In genomic region chr15:97236943-97237342, GRCm38 (mm10) we compare ENCODE assay signal across 8 mouse cellular contexts. TPM values are rescaled to one million over a fixed set of nuclear protein-coding genes. Genes with fewer than 3 reads are reported as not detected.
A peak's percentile ranks its signal among the peaks of the same experiment; 100 is the strongest.
DNase-seq lines count a peak whose midpoint lies in the region; ATAC-seq lines count a peak whose summit lies in the region.
"Had no signal": no experiment of that assay in that cellular context is flagged by ENCODE, and none has a peak within 500 bp of the region (broad histone marks: within the 10 kb centered on the region; RNA-seq: fewer than 3 reads in every experiment).

No protein-coding gene starts in this region.

- H3K9me3 ChIP-seq in midbrain, embryonic 10.5 days (replicated peaks), result peaks cover 4% of the 10 kb centered on the region; the same call in 1 of the 2 replicates
- H3K9me3 ChIP-seq in midbrain, embryonic 15.5 days, result no peaks in the 10 kb centered on the region

- H3K36me3 ChIP-seq in midbrain, embryonic 10.5 days, result no peaks in the 10 kb centered on the region
- no peaks in the 10 kb centered on the region for H3K36me3 ChIP-seq in midbrain, embryonic 15.5 days (replicated peaks)

- H3K27me3 ChIP-seq in midbrain, embryonic 10.5 days (ENCODE audit: low read depth, poor library complexity, severe bottlenecking), result no peaks in the 10 kb centered on the region
- H3K27me3 ChIP-seq in midbrain, embryonic 15.5 days (replicated peaks), result no peaks in the 10 kb centered on the region

- ATAC-seq in midbrain, embryonic 15.5 days (replicated peaks), result no peak
- peak; percentile 86 for ATAC-seq in megakaryocyte progenitor cell, adult 5-6 weeks (replicated peaks; ENCODE audit: poor library complexity)

- no peak overlapping the region for H3K27ac ChIP-seq in midbrain, embryonic 10.5 days (replicated peaks)
- no peak overlapping the region for H3K27ac ChIP-seq in midbrain, embryonic 15.5 days

- H3K9ac ChIP-seq in midbrain, embryonic 15.5 days, result no peak overlapping the region

- no peak overlapping the region for H3K4me3 ChIP-seq in midbrain, embryonic 10.5 days
- no peak overlapping the region for H3K4me3 ChIP-seq in midbrain, embryonic 15.5 days
- H3K4me3 ChIP-seq: megakaryocyte, embryonic 14.5 days had no signal

- 55% methylated on average over 9 of the region's 9 CpGs for WGBS in midbrain, embryonic 10.5 days
- WGBS in midbrain, embryonic 15.5 days, result 54% methylated on average over 9 of the region's 9 CpGs

- H3K4me2 ChIP-seq in midbrain, embryonic 15.5 days, result no peak overlapping the region

- no peaks in the 10 kb centered on the region for H3K4me1 ChIP-seq in midbrain, embryonic 10.5 days
- no peaks in the 10 kb centered on the region for H3K4me1 ChIP-seq in midbrain, embryonic 15.5 days

- DNase-seq in midbrain, embryonic 10.5 days (ENCODE audit: low spot score), result peak; percentile 21
- peak; percentile 51 for DNase-seq in NIH3T3 (ENCODE audit: low read depth)
- DNase-seq in embryo, embryonic 11 days, result peak; percentile 24
- DNase-seq in layer of hippocampus, postnatal 14 days (ENCODE audit: low spot score in 2 of 2), result no peak
- DNase-seq in cerebellum, adult 18-20 months, result no peak

RNA-seq across cellular contexts. Expression of gene Pced1b, which starts 10.0 kb away (rescaled TPM):
- polyA plus RNA-seq in midbrain, embryonic 10.5 days (2016; fragmentation: Nextera tagmentation; extraction: Ambion mirVana), result 4.6 and 4.9 TPM in 2 replicates
- 5.7 and 6.2 TPM in 2 replicates for polyA plus RNA-seq in midbrain, embryonic 15.5 days (2015; fragmentation: Nextera tagmentation; extraction: Ambion mirVana)
- 26.3 and 26.9 TPM in 2 replicates for total RNA-seq in megakaryocyte progenitor cell, adult 5-6 weeks (2015)
- total RNA-seq in megakaryocyte progenitor cell, adult 5-6 weeks (2017), result 6.7 and 7.9 TPM in 2 replicates
- 1 to 10 TPM; 7.7 to 8.1 TPM for total RNA-seq in layer of hippocampus, postnatal 14 days (2021)

RNA-seq across cellular contexts. Expression of gene Amigo2, which starts 10.1 kb away (rescaled TPM):
- polyA plus RNA-seq in midbrain, embryonic 10.5 days (2016; fragmentation: Nextera tagmentation; extraction: Ambion mirVana), result 4.3 and 4.4 TPM in 2 replicates
- polyA plus RNA-seq in midbrain, embryonic 15.5 days (2015; fragmentation: Nextera tagmentation; extraction: Ambion mirVana), result 17.2 and 18.3 TPM in 2 replicates
- 0.34 and 1.9 TPM in 2 replicates for total RNA-seq in megakaryocyte progenitor cell, adult 5-6 weeks (2015)
- total RNA-seq in megakaryocyte progenitor cell, adult 5-6 weeks (2017), result 1.00 and 1.9 TPM in 2 replicates
- total RNA-seq in layer of hippocampus, postnatal 14 days (2021), result 10 to 100 TPM; 21.1 to 26.2 TPM

Comparison
In these comparisons a context has a peak if more than half of its experiments do, and no peak if none do; other contexts are left out.
1. DNase-seq: peak in midbrain, embryonic 10.5 days (single experiment), NIH3T3 (single experiment) and embryo, embryonic 11 days (single experiment); none in layer of hippocampus, postnatal 14 days (0 of 2) and cerebellum, adult 18-20 months (0 of 2).
2. RNA of gene Amigo2, which starts 10.1 kb away (total RNA-seq): 21.1 to 26.2 TPM in layer of hippocampus, postnatal 14 days; 0.34 to 1.9 TPM in megakaryocyte progenitor cell, adult 5-6 weeks; every median in the first group is over 4 times any median in the second.